Mouse (Mus musculus) monocyte, adult 5-6 weeks (primary cell): Measurements from ENCODE around the gene Alkbh6. TPM values are rescaled to one million over a fixed set of nuclear protein-coding genes. Genes with fewer than 3 reads are reported as not detected.

Experiments
- ATAC-seq: fragments of 153-309, 156-312 bp; replicated peaks from 2 replicates; pipeline ENCODE4 v1.8.0; 2017; ENCODE audit warnings: mild to moderate bottlenecking; ENCODE audit not compliant: low TSS enrichment, insufficient number of reproducible peaks, severe bottlenecking, poor library complexity, low FRiP score
- total RNA-seq: library from RNA; stranded (forward); fragments of 200-1000, 200-491, 200-594 nt; gene quantifications from 3 replicates; pipeline ENCODE4 v1.2.3, GENCODE M21; 2017

Alkbh6 gene
- total RNA-seq, 1 experiment from 2014 or later, result 47.4 TPM

DNA sequence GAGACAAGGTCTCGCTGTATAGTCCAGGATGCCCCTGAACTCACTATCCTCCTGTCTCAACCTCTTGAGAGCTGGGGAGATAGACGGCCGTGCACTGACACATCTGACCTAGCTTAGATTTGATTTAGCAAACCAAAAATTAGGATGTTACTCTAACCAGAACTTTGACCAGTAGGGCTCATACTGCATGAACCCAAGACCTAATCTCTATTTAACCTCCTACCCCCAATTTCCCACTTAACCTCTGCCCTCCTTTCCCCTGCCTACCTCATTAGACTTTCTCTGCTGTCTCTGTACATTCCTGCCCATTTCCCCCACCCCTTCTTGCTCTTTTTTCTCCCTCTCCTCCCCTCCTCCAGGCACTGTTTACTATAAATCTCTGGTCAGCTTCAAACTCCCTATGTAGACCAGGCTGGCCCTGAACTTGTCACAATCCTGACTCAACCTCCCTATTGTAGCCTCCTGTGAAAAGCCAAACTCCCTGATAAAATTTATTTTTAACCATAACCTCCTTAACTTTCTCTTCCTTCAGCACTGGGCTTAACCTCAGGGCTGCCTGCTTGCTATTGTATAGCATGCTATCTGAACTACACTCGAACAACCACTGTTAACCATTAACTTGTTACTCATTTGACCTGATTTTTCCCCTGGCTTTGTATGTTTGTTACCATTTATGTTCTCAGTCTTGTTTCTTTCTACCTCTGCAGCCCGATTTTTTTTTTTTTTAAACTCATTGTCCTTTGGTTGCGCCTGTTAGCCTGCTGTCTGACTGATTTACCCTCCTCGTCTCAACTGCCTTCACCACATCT lies 50.1 kb downstream of the Alkbh6 start:
- ATAC-seq, result no peak

DNA sequence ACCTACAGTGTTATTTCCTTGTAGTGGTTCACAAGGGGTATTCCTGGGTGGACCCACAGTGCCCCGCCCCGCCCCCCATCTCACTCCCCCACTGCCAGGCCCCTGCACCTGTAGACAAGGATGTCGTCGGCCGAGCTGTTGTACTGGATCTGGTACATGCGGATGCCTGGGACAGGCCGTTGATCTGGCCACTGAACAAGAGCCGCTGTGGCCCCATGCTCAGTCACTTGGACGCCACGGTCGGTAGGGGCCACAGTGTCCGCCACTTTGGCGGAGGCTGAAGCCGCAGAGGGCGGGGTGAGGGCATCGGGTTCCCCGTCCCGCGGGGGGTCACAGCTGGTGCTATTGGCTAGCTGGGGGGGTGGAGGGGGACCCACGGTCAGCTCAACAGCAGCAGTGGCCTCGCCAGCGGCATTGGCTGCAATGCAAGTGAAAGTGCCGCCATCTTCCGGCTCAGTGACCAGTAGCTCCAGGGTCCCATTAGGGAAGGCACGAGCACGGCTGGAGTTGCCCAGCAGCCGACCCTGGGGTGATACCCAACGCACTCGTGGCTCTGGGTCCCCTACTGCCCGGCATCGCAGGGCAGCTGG lies 50.9 kb downstream of the Alkbh6 start:
- no peak for ATAC-seq

DNA sequence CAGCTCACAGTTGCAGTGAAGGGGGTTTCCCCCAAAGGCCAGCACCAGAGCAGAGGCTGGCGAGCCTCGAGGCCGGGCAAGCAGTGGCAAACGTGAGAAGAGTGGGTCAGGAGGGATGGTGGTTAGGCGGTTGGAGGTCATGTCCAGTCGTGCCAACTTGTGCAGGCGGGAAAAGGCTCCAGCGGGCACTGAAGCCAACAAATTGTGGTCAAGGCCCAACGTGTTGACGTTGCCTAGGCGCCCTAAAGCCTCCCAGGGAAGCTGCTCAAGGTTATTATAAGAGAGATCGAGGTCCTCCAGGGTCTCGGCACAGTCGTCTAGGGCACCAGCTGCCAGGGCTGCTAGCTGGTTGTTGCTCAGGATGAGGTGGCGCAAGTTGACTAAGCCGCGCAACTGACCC lies 51.5 kb downstream of the Alkbh6 start:
- ATAC-seq, result no peak

DNA sequence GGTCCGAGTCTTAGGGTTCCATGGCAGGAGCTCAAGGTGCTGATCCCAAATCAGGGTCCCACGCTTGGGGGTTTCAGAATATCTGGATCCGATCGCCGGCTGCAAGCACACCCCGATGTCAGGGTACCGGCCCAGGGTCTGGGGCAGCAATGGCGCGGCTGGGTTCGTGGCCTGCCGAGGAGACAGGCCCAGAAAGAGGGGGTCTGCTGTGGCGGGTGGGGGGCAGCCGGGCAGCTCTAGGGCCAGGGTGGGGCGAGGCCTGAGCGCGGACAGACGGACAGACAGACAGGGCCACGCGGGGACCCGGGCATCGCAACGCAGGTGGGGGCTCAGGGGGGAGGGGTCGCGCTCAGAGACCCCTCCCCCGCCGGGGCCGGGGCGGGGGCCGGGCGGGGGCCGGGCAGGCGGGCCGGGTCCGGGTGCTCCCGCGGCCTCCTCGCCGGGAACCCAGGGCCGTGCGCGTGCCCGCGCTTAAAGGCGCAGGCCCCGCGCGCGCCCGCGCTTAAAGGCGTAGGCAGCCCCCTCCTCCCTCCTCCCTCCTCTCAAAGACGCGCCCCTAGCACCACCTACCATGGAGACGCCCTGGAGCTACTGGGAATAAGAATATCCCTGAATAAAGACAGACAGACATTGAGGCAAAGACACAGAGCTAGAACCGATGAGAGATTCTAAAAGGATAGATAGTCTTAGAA lies 54.3 kb downstream of the Alkbh6 start, which contains the start of gene Lrfn3:
Gene Lrfn3, minus strand, starts transcription at position 121 of the 692 bp plus-strand sequence.
- no peak for ATAC-seq

DNA sequence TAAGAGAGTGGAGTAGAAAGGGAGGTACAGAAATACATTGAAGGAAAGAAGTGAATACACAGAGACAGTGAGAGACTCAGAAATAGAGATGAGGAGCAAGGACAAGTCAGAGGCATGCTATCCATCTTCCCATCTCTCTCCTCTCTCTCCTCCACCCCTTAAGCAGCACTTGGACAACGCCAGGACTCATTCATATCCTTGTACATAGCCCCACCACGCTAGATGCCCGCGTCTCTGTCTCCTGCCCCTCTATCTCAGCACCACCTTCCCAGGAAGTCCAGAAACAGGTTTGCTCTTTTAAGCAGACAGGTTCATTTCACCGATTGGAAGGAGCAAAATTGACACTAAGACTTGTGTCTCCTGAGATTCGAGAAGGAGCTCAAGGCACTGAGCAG lies 54.8 kb downstream of the Alkbh6 start:
- no peak for ATAC-seq

Other genes with a start within 250 kb of the Alkbh6 start
- 3.8 to 9.1 TPM (median 4.3 TPM) in 3 replicates for gene Zfp82, start 235.8 kb upstream of the Alkbh6 start, total RNA-seq
- not detected in 3 replicates for gene Gm26920, start 218.3 kb upstream of the Alkbh6 start, total RNA-seq
- gene Zfp566, start 218.2 kb upstream of the Alkbh6 start, total RNA-seq, result 0.43 to 3.1 TPM in 2 of 3 replicates, not detected in the other
- 12.9 to 53.8 TPM (median 19.3 TPM) in 3 replicates for gene Zfp260, start 213.9 kb upstream of the Alkbh6 start, total RNA-seq
- 3.6 to 16.7 TPM (median 6.6 TPM) in 3 replicates for gene Zfp382, start 186.8 kb upstream of the Alkbh6 start, total RNA-seq
- 26.9 to 47.7 TPM (median 40.3 TPM) in 3 replicates for gene Zfp146, start 139.0 kb upstream of the Alkbh6 start, total RNA-seq
- gene Cox7a1, start 124.6 kb upstream of the Alkbh6 start, total RNA-seq, result not detected in 3 replicates
- 217 to 229 TPM (median 219 TPM) in 3 replicates for gene Capns1, start 109.9 kb upstream of the Alkbh6 start, total RNA-seq
- gene Polr2i, start 76.8 kb upstream of the Alkbh6 start, total RNA-seq, result 29.5 to 52.1 TPM (median 49.3 TPM) in 3 replicates
- 32.7 to 60.7 TPM (median 37.0 TPM) in 3 replicates for gene Tbcb, start 76.4 kb upstream of the Alkbh6 start, total RNA-seq
- not detected in 3 replicates for gene Ovol3, start 73.0 kb upstream of the Alkbh6 start, total RNA-seq
- gene Thap8, start 28.6 kb upstream of the Alkbh6 start, total RNA-seq, result 1.0 to 3.2 TPM in 2 of 3 replicates, not detected in the other
- gene Wdr62, start 28.3 kb upstream of the Alkbh6 start, total RNA-seq, result 1.3 to 4.7 TPM (median 3.0 TPM) in 3 replicates
- 2.2 TPM in 1 of 3 replicates, not detected in the others for gene Clip3, start 17.0 kb upstream of the Alkbh6 start, total RNA-seq
- 3.0 TPM in 1 of 3 replicates, not detected in the others for gene Syne4, start 6.1 kb downstream of the Alkbh6 start, total RNA-seq
- 2.2 to 10.7 TPM (median 8.0 TPM) in 3 replicates for gene E130208F15Rik, start 13.0 kb downstream of the Alkbh6 start, total RNA-seq
- gene Sdhaf1, start 15.2 kb downstream of the Alkbh6 start, total RNA-seq, result 11.3 to 13.7 TPM (median 11.5 TPM) in 3 replicates
- gene Lrfn3, start 54.1 kb downstream of the Alkbh6 start, total RNA-seq, result not detected in 3 replicates
- 1,651 to 1,754 TPM (median 1,724 TPM) in 3 replicates for gene Tyrobp, start 105.0 kb downstream of the Alkbh6 start, total RNA-seq
- gene Hcst, start 111.1 kb downstream of the Alkbh6 start, total RNA-seq, result 44.2 to 97.2 TPM (median 67.5 TPM) in 3 replicates
- 25.9 to 48.3 TPM (median 34.1 TPM) in 3 replicates for gene Nfkbid, start 113.0 kb downstream of the Alkbh6 start, total RNA-seq
- 0.68 TPM in 1 of 3 replicates, not detected in the others for gene Aplp1, start 136.8 kb downstream of the Alkbh6 start, total RNA-seq
- not detected in 3 replicates for gene Kirrel2, start 149.0 kb downstream of the Alkbh6 start, total RNA-seq
- not detected in 3 replicates for gene Nphs1, start 149.6 kb downstream of the Alkbh6 start, total RNA-seq
- gene Prodh2, start 184.9 kb downstream of the Alkbh6 start, total RNA-seq, result not detected in 3 replicates
- gene Arhgap33, start 226.3 kb downstream of the Alkbh6 start, total RNA-seq, result 0.97 to 1.5 TPM in 2 of 3 replicates, not detected in the other
- 0.19 to 2.7 TPM (median 1.5 TPM) in 3 replicates for gene Hspb6, start 243.5 kb downstream of the Alkbh6 start, total RNA-seq
- gene Proser3, start 243.6 kb downstream of the Alkbh6 start, total RNA-seq, result 1.7 to 4.3 TPM (median 3.3 TPM) in 3 replicates